Mouse (Mus musculus): ENCODE data around the gene Rcor1.

DNA sequence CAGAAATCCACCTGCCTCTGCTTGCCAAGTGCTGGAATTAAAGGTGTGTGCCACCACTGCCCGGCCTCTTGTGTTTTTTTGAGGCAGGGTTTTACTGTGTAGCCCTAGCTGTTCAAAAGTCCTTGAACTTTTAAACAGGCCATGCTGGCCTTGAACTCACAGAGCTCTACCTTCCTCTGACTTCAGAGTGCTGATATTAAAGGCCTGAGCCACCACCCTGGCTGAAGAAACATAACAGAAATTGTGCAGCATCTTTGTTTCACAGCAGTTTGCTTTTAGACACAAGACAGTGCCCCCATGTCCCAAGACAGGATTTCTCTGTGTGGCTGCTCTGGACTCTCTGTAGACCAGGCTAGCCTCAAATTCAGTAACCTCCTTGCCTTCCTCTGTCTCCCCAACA is 3.2 kb downstream of the Rcor1 start:
- TF ChIP-seq CTCF (IDR thresholded peaks at IDR 0.05; ENCODE audit: borderline replicate concordance, extremely low read depth, insufficient read depth, insufficient read length) (no peak), POLR2A (IDR thresholded peaks at IDR 0.05; ENCODE audit: borderline replicate concordance, extremely low read depth, insufficient read depth, insufficient read length, poor library complexity, severe bottlenecking) (no peak)
